In genomic region chr12:80231317-80231716, GRCm38 (mm10) we compare ENCODE assay signal across 8 mouse cellular contexts. TPM values are rescaled to one million over a fixed set of nuclear protein-coding genes. Genes with fewer than 3 reads are reported as not detected.
DNase-seq lines count a peak whose midpoint lies in the region; ATAC-seq and TF ChIP-seq lines count a peak whose summit lies in the region.

No protein-coding gene starts in this region.

- ATAC-seq in CD4-positive, CD25-positive, alpha-beta regulatory T cell, adult 4 months = no peak
- ATAC-seq in limb, embryonic 11.5 days (ENCODE audit: insufficient number of reproducible peaks, low FRiP score, low TSS enrichment, low read depth) = no peak

- no peaks in the 10 kb centered on the region for H3K36me3 ChIP-seq in spleen, adult 2 months (ENCODE audit: control insufficient read depth, insufficient read depth, low read length)
- peaks cover 2% of the 10 kb centered on the region; the same call in 1 of the 2 replicates for H3K36me3 ChIP-seq in limb, embryonic 11.5 days (ENCODE audit: control insufficient read depth, insufficient read depth, low read length)

- no peak for TF ChIP-seq CTCF in spleen, adult 2 months (IDR thresholded peaks at IDR 0.05; ENCODE audit: extremely low read depth, insufficient read depth, insufficient read length, insufficient replicate concordance)

- no peaks in the 10 kb centered on the region for H3K9me3 ChIP-seq in limb, embryonic 11.5 days (ENCODE audit: control insufficient read depth, low read length)

- peak; percentile 7 for DNase-seq in CD4-positive, CD25-positive, alpha-beta regulatory T cell, adult 2 months (ENCODE audit: low read depth, low spot score)
- DNase-seq in spleen, adult 2 months (ENCODE audit: low read depth in 1 of 2, low spot score in 2 of 2) = no peak
- no peak for DNase-seq in spleen, postnatal 4 days (ENCODE audit: low spot score in 2 of 2)
- peak; percentile 42 for DNase-seq in limb, embryonic 11.5 days (ENCODE audit: low spot score)
- DNase-seq in thymus, postnatal 4 days = peak; percentile 52
- DNase-seq in cerebellum, postnatal 14 days = no peak
- DNase-seq in spleen, adult 18-20 months = no peak

- 14% methylated on average over 5 of the region's 5 CpGs for WGBS in spleen, adult 2 months
- WGBS in limb, embryonic 11.5 days = 10% methylated on average over 5 of the region's 5 CpGs

- H3K9ac ChIP-seq in limb, embryonic 11.5 days (ENCODE audit: low read length) = peak overlapping the region; percentile 35; the same call in 1 of the 2 replicates

- H3K4me2 ChIP-seq in limb, embryonic 11.5 days (ENCODE audit: low read depth, severe bottlenecking) = peak overlapping the region; percentile 44; the same call in 1 of the 2 replicates

- no peaks in the 10 kb centered on the region for H3K27me3 ChIP-seq in spleen, adult 2 months (ENCODE audit: control insufficient read depth, insufficient read depth, low read length)
- H3K27me3 ChIP-seq in limb, embryonic 11.5 days (ENCODE audit: control insufficient read depth, insufficient read depth, low read length) = no peaks in the 10 kb centered on the region

- peak overlapping the region; percentile 52; the same call in 1 of the 2 replicates for H3K27ac ChIP-seq in spleen, adult 2 months (ENCODE audit: insufficient read depth, low read length)
- H3K27ac ChIP-seq in limb, embryonic 11.5 days (replicated peaks; ENCODE audit: low read depth, low read length) = peak overlapping the region; percentile 94

- H3K4me1 ChIP-seq in spleen, adult 2 months (ENCODE audit: control insufficient read depth, insufficient read depth, insufficient read length) = peaks cover 7% of the 10 kb centered on the region; the same call in 1 of the 2 replicates
- peaks cover 53% of the 10 kb centered on the region for H3K4me1 ChIP-seq in limb, embryonic 11.5 days (ENCODE audit: control insufficient read depth, insufficient read depth, low read length)

- TF ChIP-seq POLR2A in spleen, adult 2 months (IDR thresholded peaks at IDR 0.05; ENCODE audit: low read depth, low read length) = no peak

- no peak overlapping the region for H3K4me3 ChIP-seq in spleen, adult 2 months (ENCODE audit: extremely low read depth, insufficient read depth, insufficient read length)
- no peak overlapping the region for H3K4me3 ChIP-seq in limb, embryonic 11.5 days (ENCODE audit: low read depth, low read length)

RNA-seq across cellular contexts. Expression of gene Actn1, which starts 28.9 kb away (rescaled TPM):
- polyA plus RNA-seq in CD4-positive, CD25-positive, alpha-beta regulatory T cell, adult 4 months (2017; shearing (Covaris generic)) = 10 to 100 TPM; 47.8 to 47.9 TPM
- polyA plus RNA-seq in spleen, adult 2 months (2012; rRNA removed) = 81.7 and 84.7 TPM in 2 replicates
- 46.0 and 49.2 TPM in 2 replicates for polyA plus RNA-seq in limb, embryonic 11.5 days (2014; fragmentation: Nextera tagmentation; extraction: Ambion mirVana)

Comparison
In these comparisons a context has a peak if more than half of its experiments do, and no peak if none do; other contexts are left out.
1. DNase-seq: peak in CD4-positive, CD25-positive, alpha-beta regulatory T cell, adult 2 months (single experiment), limb, embryonic 11.5 days (single experiment) and thymus, postnatal 4 days (single experiment); none in spleen, adult 2 months (0 of 2), spleen, postnatal 4 days (0 of 2), cerebellum, postnatal 14 days (0 of 2) and spleen, adult 18-20 months (0 of 2).